Mouse (Mus musculus) left cerebral cortex, postnatal 25 days (tissue): ENCODE data around the gene D430041D05Rik. TPM values are rescaled to one million over a fixed set of nuclear protein-coding genes. Genes with fewer than 3 reads are reported as not detected.
"Not testable (repeated sequence)": the region's sequence is repeated elsewhere in the genome, so short reads cannot be mapped to it uniquely, and the experiment has no call there.

ENCODE experiments used
- DNase-seq, 2 experiments: peaks; one replicate each; pipeline ENCODE4 v3.0.0; 2022; ENCODE audit warnings: low spot score in 2 of 2, mixed read lengths in 1 of 2
- intact Hi-C: fragments of 180-260 bp; cut with DNase I; formaldehyde crosslinking; loops from one replicate; pipeline ENCODE4 v1.15.1; 2025
- microRNA-seq, 2 experiments: library from miRNA; unstranded; fragments of <30 nt; microRNA quantifications; one replicate each; pipeline ENCODE4 v1.2.0; 2022
- total RNA-seq, 2 experiments: library from RNA; stranded (reverse); gene quantifications; 2 replicates each; pipeline ENCODE4 v1.2.3; 2021

The D430041D05Rik gene
- total RNA-seq, 2 experiments from 2014 or later: 124 to 128 TPM

DNA sequence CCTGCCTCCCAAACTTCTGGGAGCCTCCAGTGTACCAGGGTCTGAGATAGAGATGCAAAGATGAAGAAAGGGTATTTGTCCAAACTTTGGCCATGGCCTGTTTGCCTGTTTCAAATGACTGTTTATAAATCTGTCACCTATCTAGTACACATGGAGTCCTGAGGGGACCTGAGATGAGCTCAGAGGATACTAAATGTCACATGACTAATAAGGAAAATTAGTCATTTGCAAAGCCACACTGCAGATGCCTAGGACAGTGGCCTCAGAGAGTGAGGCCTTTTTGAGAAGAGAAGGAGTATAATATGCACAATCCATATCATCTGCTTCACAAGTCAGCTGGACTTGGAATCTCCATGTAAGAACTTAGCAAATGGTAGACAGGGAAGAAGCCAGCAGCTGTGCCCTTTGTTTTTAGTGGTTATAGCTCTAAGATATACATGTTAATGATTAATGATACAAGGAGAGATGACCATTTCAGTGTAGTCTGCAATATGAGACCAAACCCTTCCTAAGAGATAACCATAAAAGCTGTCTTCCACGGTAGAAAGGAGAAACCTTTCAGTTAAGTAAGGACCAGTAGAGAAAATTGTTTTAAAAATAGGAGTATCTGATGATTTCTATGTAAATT lies 299.5 kb downstream of the D430041D05Rik start:
- intact Hi-C loops, DNase-seq: not testable (repeated sequence)

DNA sequence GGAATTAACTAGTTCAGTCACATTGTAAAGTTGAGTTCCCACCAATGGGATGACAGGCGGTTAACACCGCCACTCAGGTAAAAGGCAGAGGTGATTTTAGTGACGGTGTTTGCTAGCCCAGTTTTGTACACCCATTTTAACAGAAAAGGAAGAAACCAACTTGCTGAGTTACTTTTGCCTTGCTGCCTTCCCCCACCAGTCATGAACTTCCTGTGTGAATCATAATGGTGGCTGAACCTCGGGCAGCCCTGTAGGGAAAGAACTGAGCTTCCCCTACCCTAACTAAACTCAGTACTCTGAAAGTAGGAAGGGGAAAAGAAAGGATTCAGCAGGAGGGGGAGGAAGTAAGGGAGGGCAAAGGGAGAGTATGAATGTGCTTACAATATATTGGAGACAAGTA lies 300.8 kb downstream of the D430041D05Rik start:
- intact Hi-C loops: no loop called here
- DNase-seq: no peak

DNA sequence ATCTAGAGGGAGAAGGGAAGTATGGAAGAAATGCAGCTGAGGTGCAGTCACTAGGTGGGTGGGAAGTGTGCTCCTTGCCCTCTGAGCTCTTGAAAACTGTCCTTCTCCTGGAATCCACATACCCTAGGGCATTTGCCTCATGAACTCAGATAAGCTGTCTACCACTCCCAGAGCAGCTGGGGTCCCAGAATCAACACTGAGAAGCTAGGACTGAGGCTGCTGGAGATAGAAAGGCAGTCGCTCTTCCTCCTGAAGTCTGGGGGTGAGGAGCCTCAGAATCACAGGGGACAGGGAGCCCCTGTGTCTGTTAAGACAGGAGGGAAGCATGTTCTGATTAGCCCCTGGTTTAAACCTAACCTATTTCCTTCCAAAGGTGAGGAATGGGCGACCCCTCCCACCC lies 301.3 kb downstream of the D430041D05Rik start:
- intact Hi-C loops: no loop called here

DNA sequence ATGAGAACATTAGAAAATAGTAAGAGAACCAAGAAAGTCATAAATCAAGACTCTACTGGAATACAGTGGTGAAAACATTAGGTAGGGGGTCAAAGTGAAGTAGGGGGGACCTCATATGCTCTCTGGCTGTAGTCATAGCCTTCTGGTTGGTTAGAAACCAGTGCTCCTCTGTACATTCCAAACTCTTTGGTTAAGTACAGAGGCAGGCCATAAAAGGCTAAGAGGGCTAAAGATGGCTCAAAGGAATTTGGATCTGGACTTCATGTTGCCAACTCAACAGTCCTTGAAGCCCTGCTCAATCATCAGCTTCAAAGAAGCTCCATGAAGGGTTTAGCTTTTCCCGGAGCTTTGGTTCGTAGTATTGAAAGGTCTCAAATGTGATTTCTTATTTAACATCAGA lies 301.8 kb downstream of the D430041D05Rik start:
- intact Hi-C loops, DNase-seq: not testable (repeated sequence)

More for the DNA sequence above, 301.3 kb downstream of the D430041D05Rik start:
- DNase-seq: no peak

DNA sequence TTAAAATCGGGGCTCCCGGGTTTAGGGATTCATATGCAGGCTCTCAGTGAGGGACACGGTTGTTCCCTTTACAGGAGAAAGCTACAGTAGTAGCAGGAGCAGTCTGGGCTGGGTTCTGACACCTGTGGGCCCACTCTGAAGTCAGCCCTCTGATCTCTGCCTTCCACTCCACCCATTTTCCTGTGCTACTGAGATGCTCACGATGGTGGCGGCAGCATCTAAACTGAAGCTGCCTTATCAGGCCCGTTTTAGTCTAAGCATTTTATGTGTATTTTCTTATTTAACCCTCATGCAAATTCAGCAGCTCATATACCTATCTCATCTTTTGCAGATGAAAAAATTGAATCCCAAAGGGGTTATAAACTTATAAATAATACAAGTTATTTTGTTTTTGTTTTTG lies 306.0 kb downstream of the D430041D05Rik start:
- DNase-seq: no peak
- intact Hi-C loops: no loop called here

DNA sequence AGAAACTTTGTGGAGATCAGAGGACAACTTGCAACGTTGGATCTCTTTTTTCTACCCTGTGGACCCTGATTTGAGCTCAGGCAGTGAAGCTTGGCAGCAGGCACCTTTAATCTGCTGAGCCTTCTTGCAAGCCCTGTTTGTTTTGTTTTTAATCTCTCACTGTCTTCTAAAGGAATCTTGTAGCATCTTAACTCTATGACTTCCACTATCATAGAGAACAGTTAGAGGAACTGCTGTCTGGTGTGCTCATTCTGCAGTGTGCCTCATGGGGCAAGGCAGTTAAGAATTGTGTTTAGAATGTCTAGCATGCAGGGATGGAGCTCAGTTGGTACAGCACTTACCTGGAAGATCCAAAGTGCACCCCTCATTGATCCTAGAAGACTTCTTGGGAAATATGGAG lies 310.9 kb downstream of the D430041D05Rik start:
- no peak for DNase-seq
- intact Hi-C loops: no loop called here

DNA sequence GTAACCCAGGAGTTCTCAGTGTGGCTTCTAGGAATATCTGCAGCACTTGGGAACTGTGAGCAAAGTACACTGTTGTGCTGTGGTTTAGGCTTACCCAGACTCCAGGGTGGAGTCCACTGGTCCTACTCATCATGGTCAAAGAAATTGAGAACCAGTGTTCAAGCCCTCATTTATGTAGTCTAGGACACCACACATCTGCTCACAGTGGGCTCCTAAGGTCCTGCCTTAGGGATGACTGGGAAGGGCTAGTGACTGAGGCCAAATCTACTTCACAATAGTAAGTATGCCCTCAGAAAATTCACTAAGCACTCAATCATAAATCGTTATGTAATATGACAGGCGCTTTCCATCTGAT lies 311.6 kb downstream of the D430041D05Rik start:
- DNase-seq: no peak
- intact Hi-C loops: no loop called here

DNA sequence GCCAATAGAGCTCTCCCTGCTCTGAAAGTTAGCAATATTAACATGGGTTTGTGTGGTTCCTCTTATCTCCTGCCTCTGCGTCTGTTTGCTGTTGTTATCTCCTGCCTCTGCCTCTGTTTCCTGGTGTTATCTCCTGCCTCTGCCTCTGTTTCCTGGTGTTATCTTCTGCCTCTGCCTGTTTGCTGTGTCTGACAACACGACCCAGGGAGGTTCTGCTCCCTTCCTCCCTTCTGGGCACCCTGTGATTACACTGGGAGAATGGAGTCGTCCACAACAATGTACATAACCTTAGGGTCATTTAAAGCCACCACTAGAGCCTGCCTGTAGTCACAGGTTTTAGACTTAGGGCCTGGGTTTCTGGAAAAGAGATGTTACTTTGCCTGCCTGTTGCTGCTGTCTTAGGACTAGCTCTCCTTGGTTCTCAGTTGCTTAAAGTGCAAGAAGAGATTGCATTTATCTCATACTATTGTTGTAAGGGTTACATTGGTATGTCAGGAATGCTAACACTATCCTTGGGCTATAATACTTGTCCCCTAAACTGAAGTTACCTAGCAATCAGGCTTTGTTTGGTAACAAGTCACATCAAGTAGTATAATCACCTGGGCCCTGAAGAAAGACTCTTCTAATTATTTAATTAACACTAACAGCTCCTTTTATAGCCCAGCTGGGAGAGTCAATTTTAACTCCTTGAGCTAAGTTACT lies 312.1 kb downstream of the D430041D05Rik start:
- intact Hi-C loops: no loop called here
- no peak for DNase-seq

DNA sequence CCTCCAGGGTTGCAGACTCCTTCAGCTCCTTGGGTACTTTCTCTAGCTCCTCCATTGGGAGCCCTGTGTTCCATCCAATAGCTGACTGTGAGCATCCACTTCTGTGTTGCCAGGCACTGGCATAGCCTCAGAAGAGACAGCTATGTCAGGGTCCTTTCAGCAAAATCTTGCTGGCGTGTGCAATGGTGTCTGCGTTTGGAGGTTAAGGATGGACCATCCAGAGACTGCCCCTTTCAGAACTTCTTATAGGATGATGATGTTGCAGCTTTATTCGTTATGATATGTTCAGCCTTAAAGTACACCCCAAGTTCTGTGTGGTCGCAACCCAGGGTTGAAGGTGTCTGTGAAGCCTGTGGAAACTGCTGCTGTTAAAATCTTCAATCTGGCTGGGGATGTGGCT lies 313.4 kb downstream of the D430041D05Rik start:
- DNase-seq, intact Hi-C loops: not testable (repeated sequence)

DNA sequence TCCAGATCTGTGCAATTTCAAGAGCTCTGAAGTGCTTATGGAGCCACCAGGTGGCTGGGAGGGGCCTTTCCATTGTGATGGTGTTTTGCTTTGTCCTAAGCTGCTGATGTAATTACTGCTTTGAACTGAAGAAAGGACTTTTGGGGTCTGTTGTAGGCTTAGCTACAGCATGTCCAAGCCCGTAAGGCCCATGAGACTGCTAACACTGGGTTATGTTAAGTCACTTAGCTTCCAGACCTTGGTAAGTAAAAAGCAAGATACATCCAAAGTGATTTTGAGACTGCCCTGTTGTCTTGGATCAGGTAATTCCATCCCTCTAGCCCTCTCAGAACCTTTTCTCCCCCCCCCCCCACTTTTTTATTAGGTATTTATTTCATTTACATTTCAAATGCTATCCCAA lies 314.0 kb downstream of the D430041D05Rik start:
- intact Hi-C loops, DNase-seq: not testable (repeated sequence)

DNA sequence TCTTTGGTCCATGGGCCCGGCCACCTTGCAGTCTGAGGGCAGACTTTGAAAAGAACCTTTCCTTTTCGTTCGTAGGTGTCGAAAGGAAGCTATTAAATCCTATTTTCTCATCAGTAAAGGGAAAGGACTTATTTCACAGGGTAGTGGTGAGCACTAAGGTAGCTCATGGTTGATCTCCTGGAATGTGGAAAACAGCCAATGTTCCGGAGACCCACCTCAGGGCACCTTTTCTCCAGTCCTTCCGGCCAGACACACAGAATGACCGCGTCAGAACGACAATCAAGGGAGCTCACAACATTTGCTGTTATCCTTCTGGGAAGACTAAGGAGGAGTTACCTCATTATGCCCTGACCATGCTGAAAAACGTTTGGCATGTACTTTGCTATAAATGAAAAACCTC lies 314.6 kb downstream of the D430041D05Rik start:
- DNase-seq: no peak
- intact Hi-C loops: no loop called here

DNA sequence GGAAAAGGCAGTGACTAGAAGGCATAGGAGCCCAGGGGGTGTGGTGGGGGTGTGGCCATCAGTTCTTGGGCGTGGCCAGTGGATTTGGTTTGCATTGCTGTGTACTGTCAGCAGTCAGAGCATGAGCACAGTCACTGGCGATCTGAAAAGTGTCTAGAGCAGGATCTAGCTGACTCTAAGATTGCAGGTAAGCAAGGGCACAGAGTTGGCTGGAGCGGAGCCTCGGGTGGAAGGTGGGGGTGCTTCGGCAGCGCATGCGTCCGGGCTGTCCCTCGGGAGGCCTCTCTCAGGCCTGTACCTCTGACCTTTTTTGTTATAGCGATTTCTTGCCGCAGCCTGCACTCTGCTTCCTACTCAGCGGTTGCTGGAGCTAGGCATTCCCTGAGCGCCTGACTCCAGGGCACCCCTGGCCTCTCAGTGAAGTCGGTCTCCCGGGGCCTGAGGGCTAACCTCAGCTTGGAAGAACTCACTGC lies 315.0 kb downstream of the D430041D05Rik start, which contains the start of gene Cd59a:
Cd59a (plus strand) TSS at position 61 of the 473 bp plus-strand sequence.
- intact Hi-C loops: loop anchor here (1.0 kb wide), 1 partner anchor 27 kb away; the partner anchor contains the start of gene Gm10799
- peak; percentile 12 to 34 for DNase-seq

DNA sequence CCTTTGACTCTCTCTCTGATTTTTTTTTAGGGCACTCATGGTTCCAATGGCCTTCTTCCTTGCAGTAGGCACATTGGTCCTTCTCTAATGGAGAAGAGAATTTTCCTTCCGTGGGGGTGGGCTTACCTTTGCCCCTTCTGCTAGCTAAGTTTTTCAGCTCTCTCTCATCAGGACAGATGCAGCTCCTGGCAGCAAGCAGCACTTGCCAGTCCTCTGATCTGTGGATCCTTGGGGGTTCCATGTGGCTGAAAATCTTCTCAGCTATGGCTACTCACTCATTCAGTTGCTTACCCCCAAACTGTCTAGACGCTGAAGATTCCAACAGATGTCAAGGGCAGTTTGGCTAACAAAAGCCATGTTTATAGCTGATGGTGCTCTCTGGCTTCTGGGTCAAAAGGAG lies 317.5 kb downstream of the D430041D05Rik start:
- no peak for DNase-seq
- intact Hi-C loops: no loop called here

Small RNA genes within 50 kb of the gene (microRNA-seq; reads per million reads assigned to microRNA genes)
- 0 reads per million in 2 experiments for gene Mir1902

Other genes with a start within 250 kb of the D430041D05Rik start
- gene Hipk3, start 83.4 kb upstream of the D430041D05Rik start, total RNA-seq: 10 to 100 TPM; 85.7 to 86.5 TPM
- 10 to 100 TPM; 41.6 to 43.7 TPM for gene Cstf3, start 179.5 kb upstream of the D430041D05Rik start, total RNA-seq